Mouse (Mus musculus) myocyte (in vitro differentiated cells): ENCODE measurements around the gene Adam12. TPM values are rescaled to one million over a fixed set of nuclear protein-coding genes. Genes with fewer than 3 reads are reported as not detected.

Experiments used
- H3K27me3 ChIP-seq: one replicate; pipeline ENCODE4 v1.6.1; 2011; ENCODE audit not compliant: control insufficient read depth, insufficient read depth, insufficient read length
- H3K36me3 ChIP-seq: one replicate; pipeline ENCODE4 v1.6.1; 2011; ENCODE audit not compliant: control insufficient read depth, insufficient read depth
- H3K4me2 ChIP-seq: one replicate; pipeline ENCODE4 v1.6.1; 2011; ENCODE audit warnings: low read depth, control low read depth
- H3K4me3 ChIP-seq: one replicate; pipeline ENCODE4 v1.5.1; 2011; ENCODE audit warnings: mild to moderate bottlenecking, control low read depth, moderate library complexity
- H3K79me2 ChIP-seq: one replicate; pipeline ENCODE4 v1.6.1; 2011; ENCODE audit not compliant: control insufficient read depth, insufficient read depth
- H3ac ChIP-seq: one replicate; pipeline ENCODE4 v1.6.1; 2011; ENCODE audit not compliant: control insufficient read depth, insufficient read length
- CEBPB ChIP-seq: IDR thresholded peaks from 2 replicates; pipeline ENCODE4 v1.6.1; 2011; ENCODE audit warnings: mild to moderate bottlenecking, moderate library complexity; ENCODE audit not compliant: poor library complexity, insufficient read depth, severe bottlenecking
- E2F4 ChIP-seq: IDR thresholded peaks from one replicate; pipeline ENCODE4 v1.6.1; 2011; ENCODE audit warnings: mild to moderate bottlenecking, control low read depth, moderate library complexity; ENCODE audit not compliant: insufficient read depth
- MAX ChIP-seq: IDR thresholded peaks from one replicate; pipeline ENCODE4 v1.6.1; 2011; ENCODE audit warnings: low read depth, mild to moderate bottlenecking, control low read depth
- MYOD1 ChIP-seq, 3 experiments: IDR thresholded peaks; one replicate each; pipeline ENCODE4 v1.6.1; 2011; ENCODE audit warnings: control low read depth in 2 of 3, low read depth in 2 of 3, mild to moderate bottlenecking in 2 of 3, moderate library complexity in 1 of 3; ENCODE audit not compliant: insufficient read length in 2 of 3, control insufficient read depth in 1 of 3
- MYOG ChIP-seq, 3 experiments: IDR thresholded peaks; one replicate each; pipeline ENCODE4 v1.6.1; 2011; ENCODE audit warnings: control low read depth in 2 of 3, low read depth in 2 of 3, mild to moderate bottlenecking in 2 of 3; ENCODE audit not compliant: insufficient read length in 2 of 3, control insufficient read depth in 1 of 3, insufficient read depth in 1 of 3
- POLR2A ChIP-seq: IDR thresholded peaks from one replicate; pipeline ENCODE4 v1.6.1; 2011; ENCODE audit warnings: low read depth, mild to moderate bottlenecking, control low read depth, moderate library complexity; ENCODE audit not compliant: insufficient read length
- POLR2AphosphoS2 ChIP-seq: IDR thresholded peaks from one replicate; pipeline ENCODE4 v1.6.1; 2011; ENCODE audit warnings: low read depth, control low read depth; ENCODE audit not compliant: insufficient read length
- REST ChIP-seq: IDR thresholded peaks from one replicate; pipeline ENCODE4 v1.6.1; 2011; ENCODE audit warnings: mild to moderate bottlenecking, control low read depth, moderate library complexity; ENCODE audit not compliant: insufficient read depth, insufficient read length
- SRF ChIP-seq: IDR thresholded peaks from one replicate; pipeline ENCODE4 v1.6.1; 2011; ENCODE audit warnings: low read depth; ENCODE audit not compliant: control insufficient read depth, insufficient read length
- TCF12 ChIP-seq: IDR thresholded peaks from one replicate; pipeline ENCODE4 v1.6.1; 2011; ENCODE audit warnings: mild to moderate bottlenecking, control low read depth; ENCODE audit not compliant: poor library complexity, insufficient read depth, severe bottlenecking
- TCF3 ChIP-seq: IDR thresholded peaks from one replicate; pipeline ENCODE4 v1.6.1; 2011; ENCODE audit warnings: low read depth, control low read depth; ENCODE audit not compliant: insufficient read length
- USF1 ChIP-seq: IDR thresholded peaks from one replicate; pipeline ENCODE4 v1.6.1; 2011; ENCODE audit warnings: low read depth, mild to moderate bottlenecking, control low read depth, moderate library complexity
- polyA plus RNA-seq: library from polyadenylated mRNA; unstranded; fragments of >200 nt; fragmentation: generic; extraction: Trizol; gene quantifications from one replicate; pipeline ENCODE4 v1.2.1, GENCODE M21; 2012; ENCODE audit warnings: missing spikeins

The Adam12 gene
- polyA plus RNA-seq, 1 experiment: 7.2 TPM

DNA sequence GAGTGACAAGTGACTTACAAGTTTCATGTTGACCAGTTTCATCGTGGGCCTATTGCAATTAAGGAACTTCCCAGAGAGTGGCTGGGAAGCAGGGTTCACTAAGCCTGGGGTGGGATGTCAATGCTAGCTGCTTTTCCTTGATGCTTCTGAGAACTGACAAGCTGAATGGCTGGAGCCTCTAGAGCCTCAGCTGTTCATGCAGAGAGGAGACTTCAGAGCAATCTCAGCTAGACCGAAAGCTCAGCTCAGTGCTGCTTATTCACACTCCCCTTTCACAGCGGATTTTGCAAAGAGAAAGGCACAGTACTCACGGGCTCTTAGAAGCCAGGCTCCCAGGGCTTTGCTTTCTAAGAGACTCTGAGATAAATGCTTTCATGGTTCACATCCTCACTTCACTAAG lies 295.6 kb downstream of the Adam12 start:
- TF ChIP-seq TCF3 (no peak), CEBPB (no peak), MAX (no peak), E2F4 (no peak), TCF12 (no peak), SRF (no peak), MYOD1 (IDR thresholded peaks at IDR 0.05; ENCODE audit: control insufficient read depth in 1 of 3, insufficient read length in 2 of 3, low read depth in 2 of 3) (no peak)
- Histone ChIP-seq H3K4me3 (no peak overlapping the region), H3ac (no peak overlapping the region), H3K36me3 (no peaks in the 10 kb centered on the region), H3K79me2 (no peaks in the 10 kb centered on the region), H3K27me3 (no peaks in the 10 kb centered on the region), H3K4me2 (no peak overlapping the region)

DNA sequence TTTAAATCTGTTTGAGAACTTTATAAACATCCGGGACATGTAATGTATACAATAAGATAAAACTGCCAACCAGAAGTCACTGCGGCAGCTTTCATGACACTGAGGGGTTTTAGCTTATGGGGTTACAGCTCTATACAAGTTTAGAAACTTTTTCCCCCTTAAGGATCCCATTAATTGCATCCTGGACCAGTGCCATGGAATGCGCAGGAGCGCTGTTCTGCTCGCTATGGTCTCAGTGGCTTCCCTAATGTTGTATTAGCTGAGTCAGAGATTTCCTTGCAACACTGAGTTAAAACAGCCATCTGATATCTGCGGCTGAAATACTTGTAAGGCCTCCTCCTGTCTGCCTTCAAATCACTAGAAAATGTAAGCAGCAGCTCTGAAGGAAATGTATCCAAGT lies 298.6 kb downstream of the Adam12 start:
- Histone ChIP-seq H3K79me2 (no peaks in the 10 kb centered on the region), H3K4me3 (no peak overlapping the region), H3K27me3 (no peaks in the 10 kb centered on the region), H3K4me2 (no peak overlapping the region), H3ac (no peak overlapping the region), H3K36me3 (no peaks in the 10 kb centered on the region)
- TF ChIP-seq POLR2A (no peak), REST (no peak)

DNA sequence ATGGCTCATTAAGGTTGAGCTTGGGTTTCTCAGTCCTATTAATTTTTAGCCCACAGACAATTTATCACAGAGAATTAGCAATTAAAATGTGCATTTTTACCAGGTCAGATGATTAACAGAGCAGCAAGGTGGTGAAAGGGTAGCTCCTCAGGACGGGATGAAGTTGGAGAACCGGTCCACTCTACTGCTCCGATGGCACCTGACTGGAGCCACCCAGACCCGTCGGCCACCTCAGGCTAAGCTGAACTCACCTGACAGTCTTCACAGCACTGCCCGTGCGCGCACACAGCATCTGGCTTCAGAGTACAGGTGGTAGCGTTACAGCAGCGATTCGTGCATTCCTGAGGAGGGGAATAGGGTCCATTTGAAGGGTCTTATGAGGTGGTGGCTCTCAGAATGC lies 300.5 kb downstream of the Adam12 start:
- H3K27me3 ChIP-seq: no peaks in the 10 kb centered on the region
- TF ChIP-seq CEBPB (no peak), POLR2A (no peak), MYOG (IDR thresholded peaks at IDR 0.05; ENCODE audit: control insufficient read depth in 1 of 3, insufficient read depth in 1 of 3, insufficient read length in 2 of 3, low read depth in 2 of 3) (no peak), USF1 (no peak), E2F4 (no peak), SRF (no peak), POLR2AphosphoS2 (no peak), TCF12 (no peak), MYOD1 (IDR thresholded peaks at IDR 0.05; ENCODE audit: control insufficient read depth in 1 of 3, insufficient read length in 2 of 3, low read depth in 2 of 3) (no peak), TCF3 (no peak), REST (no peak), MAX (no peak)
- H3K79me2 ChIP-seq: no peaks in the 10 kb centered on the region
- no peak overlapping the region for H3K4me3 ChIP-seq
- H3K36me3 ChIP-seq: no peaks in the 10 kb centered on the region
- no peak overlapping the region for H3ac ChIP-seq
- H3K4me2 ChIP-seq: no peak overlapping the region

DNA sequence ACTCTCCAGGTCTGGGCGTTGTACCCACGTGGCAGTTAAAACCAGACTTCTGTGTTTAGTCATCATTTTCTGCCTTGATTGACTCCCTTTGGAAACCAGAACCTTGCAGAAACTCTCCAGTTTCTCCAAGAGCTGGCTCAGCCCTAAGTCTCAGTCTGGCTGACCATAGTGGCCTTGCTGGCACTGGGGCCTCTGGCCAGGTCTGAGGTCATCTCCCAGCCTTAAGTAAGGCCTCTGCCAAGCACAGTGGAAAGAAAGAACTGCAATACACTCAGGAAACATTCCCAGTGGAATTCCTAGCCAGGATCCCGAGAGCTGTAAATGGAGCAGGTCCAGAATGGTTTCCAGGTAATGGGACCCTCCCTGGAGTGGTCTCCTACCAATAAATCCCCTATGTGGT lies 303.0 kb downstream of the Adam12 start:
- Histone ChIP-seq H3K4me2 (no peak overlapping the region), H3K79me2 (no peaks in the 10 kb centered on the region), H3K27me3 (no peaks in the 10 kb centered on the region), H3K4me3 (no peak overlapping the region), H3ac (no peak overlapping the region), H3K36me3 (no peaks in the 10 kb centered on the region)
- TF ChIP-seq E2F4 (no peak), MAX (no peak), MYOG (IDR thresholded peaks at IDR 0.05; ENCODE audit: control insufficient read depth in 1 of 3, insufficient read depth in 1 of 3, insufficient read length in 2 of 3, low read depth in 2 of 3) (no peak), POLR2AphosphoS2 (no peak), POLR2A (no peak), TCF12 (no peak), REST (no peak), TCF3 (no peak), USF1 (no peak), MYOD1 (IDR thresholded peaks at IDR 0.05; ENCODE audit: control insufficient read depth in 1 of 3, insufficient read length in 2 of 3, low read depth in 2 of 3) (no peak), SRF (no peak), CEBPB (no peak)

DNA sequence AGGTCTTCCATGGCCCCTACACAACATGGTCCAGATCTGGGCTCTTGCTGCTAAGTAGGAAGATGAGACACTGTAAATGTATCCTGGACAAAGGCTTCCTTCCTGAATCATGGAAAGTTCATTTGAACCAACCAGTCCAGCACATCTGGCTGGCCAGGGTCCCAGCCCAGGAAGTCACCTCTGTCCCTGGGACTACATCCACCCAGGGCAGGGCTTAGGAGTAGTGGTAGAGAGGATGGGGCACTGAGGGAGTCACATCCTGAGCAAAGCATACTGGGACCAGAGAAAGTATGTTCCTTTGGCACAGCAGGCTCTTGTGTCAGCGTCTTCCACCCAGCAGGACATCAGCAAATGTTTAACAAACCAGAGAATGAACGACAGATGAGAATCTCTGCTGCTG lies 306.2 kb downstream of the Adam12 start:
- no peaks in the 10 kb centered on the region for H3K27me3 ChIP-seq
- H3K79me2 ChIP-seq: no peaks in the 10 kb centered on the region
- no peaks in the 10 kb centered on the region for H3K36me3 ChIP-seq
- H3ac ChIP-seq: no peak overlapping the region
- no peak overlapping the region for H3K4me2 ChIP-seq
- H3K4me3 ChIP-seq: no peak overlapping the region
- no peak for TF ChIP-seq POLR2A

DNA sequence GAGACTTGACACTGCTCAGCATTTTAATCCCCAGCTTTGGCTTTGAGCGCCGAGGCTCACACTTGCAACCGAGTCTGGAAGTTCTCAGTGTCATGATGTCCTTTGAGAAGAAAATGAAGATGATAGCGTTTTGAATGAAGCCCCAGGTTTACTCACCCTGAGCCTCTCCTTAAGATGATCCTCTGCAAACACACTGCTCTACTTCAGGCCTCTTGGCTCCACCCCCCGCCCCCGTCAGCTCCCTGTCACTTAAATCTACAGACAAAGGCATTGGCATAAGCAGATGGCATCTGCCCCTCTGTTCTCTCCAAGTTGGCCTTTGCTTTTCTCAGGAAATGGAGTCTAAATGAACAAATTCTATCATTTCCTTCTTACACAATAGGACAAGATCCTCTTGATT lies 308.0 kb downstream of the Adam12 start:
- Histone ChIP-seq H3K79me2 (no peaks in the 10 kb centered on the region), H3K4me3 (no peak overlapping the region), H3K27me3 (no peaks in the 10 kb centered on the region), H3K4me2 (no peak overlapping the region), H3ac (no peak overlapping the region), H3K36me3 (no peaks in the 10 kb centered on the region)
- no peak for TF ChIP-seq POLR2AphosphoS2
- TF ChIP-seq POLR2A: no peak
- no peak for TF ChIP-seq REST
- no peak for TF ChIP-seq MAX
- TF ChIP-seq E2F4: no peak
- no peak for TF ChIP-seq MYOG (IDR thresholded peaks at IDR 0.05; ENCODE audit: control insufficient read depth in 1 of 3, insufficient read depth in 1 of 3, insufficient read length in 2 of 3, low read depth in 2 of 3)
- no peak for TF ChIP-seq TCF12
- TF ChIP-seq MYOD1 (IDR thresholded peaks at IDR 0.05; ENCODE audit: control insufficient read depth in 1 of 3, insufficient read length in 2 of 3, low read depth in 2 of 3): no peak
- TF ChIP-seq SRF: no peak
- no peak for TF ChIP-seq USF1
- no peak for TF ChIP-seq TCF3
